Mouse (Mus musculus): ENCODE measurements around the gene Ankrd45. TPM values are rescaled to one million over a fixed set of nuclear protein-coding genes. Genes with fewer than 3 reads are reported as not detected.
"Not testable (repeated sequence)": the region's sequence is repeated elsewhere in the genome, so short reads cannot be mapped to it uniquely, and the experiment has no call there.

The Ankrd45 gene
- 1 to 10 TPM; 1.4 to 1.8 TPM for total RNA-seq (2021)

DNA sequence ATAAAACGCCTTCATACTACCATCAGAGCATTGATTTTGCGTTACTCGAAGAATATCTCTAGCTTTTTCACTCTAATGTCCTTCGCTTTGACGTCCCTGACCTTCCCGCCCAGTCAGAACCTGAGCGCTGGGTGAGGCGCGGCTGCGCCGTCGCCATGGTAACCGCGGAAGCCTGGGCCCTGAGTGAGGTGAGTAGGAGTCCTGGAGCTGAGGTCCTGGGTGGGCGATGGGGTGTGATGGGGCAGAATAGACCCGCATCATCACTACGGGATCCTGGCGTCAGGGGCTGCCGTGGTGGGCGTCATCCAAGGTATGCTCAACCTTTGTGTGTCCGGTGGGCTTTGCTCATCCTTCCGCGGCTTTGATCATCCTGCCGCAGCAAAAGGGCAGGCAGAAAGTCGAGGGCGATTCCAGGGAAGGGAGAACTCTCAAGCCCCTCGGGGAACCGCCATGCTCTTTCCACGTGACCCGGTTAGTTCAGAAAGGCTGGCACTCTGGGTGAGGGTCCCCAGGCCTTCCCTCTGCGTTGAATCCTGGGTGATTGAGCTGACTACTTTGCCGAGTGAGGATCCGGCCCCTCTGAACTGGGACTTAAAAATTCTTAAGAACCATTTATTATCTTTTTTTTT lies at the start of gene Ankrd45:
Ankrd45 (plus strand) TSS at position 161 of the 629 bp plus-strand sequence.
- intact Hi-C loops (cut with DNase I): no loop called here
- no peak for DNase-seq (ENCODE audit: low spot score)

DNA sequence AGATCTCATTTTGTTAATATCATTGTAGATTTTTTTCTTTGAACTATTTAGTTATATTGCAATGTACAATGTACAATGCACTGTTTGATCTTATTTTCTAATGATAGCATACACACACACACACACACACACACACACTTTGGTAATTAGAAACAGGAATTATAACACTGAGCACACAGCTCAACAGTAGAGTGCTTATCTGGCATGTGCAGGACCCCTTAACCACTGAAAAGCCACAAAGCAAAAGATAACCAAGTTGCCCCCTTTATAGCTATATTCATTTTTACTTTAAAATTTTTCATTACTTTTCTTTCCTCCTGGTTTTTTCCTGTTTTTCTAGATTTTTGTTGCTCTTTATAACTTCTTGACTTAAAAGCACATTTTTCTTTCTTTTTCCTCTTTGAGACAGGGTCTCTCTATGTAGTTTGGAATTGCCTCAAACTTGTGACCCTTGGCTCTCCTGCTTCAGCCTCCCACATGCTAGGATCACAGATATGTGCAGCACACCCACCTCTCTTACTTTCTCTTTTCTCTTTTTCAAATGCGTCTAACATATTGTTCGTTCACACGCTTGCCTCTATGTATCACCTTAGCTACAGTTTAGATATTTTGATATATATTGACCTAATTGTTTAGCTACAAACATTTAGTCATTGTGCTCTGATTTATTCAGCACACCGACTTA lies 42.6 kb upstream of the Ankrd45 start:
- no peak for DNase-seq (ENCODE audit: low spot score)
- intact Hi-C loops (cut with DNase I): no loop called here

DNA sequence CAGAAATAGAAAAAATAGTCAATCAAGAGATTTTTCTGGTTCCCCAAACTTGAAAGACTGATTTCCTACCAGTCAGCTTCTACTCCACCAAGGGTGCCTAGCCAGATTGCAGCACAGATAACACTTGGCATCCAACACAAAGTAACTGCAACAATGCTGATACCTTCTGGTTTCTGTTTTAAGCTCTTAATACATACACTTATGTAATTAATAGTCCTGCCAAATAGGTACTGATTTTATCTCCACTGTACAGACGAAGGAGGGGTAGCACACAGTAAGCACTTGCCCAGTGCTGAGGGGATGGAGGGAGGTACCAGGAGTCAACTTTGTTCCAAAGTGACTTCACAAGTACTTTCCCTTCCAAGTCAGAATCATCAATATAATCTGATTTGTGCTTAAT lies 38.6 kb upstream of the Ankrd45 start:
- intact Hi-C loops (cut with DNase I): no loop called here
- DNase-seq (ENCODE audit: low spot score): no peak

DNA sequence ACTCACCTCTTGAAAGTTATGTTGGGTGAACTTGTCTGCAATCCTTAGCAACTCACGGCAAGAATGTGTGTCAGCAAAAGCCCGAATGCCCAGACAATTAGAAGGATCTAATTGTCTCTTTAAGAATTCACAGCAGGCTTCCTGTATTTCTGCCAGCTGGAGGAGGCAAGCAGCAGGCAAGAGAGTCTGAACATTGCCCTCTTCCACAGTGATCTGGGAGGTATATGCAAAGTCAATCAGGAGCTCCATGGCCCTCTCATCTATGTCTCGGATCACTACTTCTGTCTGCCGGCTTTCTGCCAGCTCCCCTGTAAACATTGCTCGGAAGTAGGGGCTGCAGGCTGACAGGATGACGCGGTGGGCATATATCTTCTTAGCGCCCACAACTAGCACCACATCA lies 33.3 kb upstream of the Ankrd45 start:
- intact Hi-C loops (cut with DNase I): no loop called here
- DNase-seq (ENCODE audit: low spot score): no peak

DNA sequence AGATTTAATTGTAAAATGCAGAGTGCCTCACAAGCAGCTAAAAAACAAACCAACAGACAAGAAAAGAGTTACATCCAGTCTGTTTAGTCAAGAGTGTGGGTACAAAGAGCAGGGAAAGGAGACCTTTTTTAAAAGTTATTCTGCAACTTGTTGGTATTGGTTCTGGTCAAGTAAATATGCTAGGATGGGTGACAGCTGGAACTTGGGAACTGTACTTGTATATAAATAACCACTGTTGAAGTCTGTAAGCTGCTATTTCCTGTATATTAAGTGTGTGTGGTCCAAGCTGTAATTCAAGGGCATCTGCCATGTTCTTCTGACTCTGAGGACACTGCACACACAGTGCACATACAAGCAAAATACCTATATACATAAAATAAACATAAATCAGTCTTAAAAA lies 27.9 kb upstream of the Ankrd45 start:
- no peak for DNase-seq (ENCODE audit: low spot score)
- intact Hi-C loops (cut with DNase I): no loop called here

DNA sequence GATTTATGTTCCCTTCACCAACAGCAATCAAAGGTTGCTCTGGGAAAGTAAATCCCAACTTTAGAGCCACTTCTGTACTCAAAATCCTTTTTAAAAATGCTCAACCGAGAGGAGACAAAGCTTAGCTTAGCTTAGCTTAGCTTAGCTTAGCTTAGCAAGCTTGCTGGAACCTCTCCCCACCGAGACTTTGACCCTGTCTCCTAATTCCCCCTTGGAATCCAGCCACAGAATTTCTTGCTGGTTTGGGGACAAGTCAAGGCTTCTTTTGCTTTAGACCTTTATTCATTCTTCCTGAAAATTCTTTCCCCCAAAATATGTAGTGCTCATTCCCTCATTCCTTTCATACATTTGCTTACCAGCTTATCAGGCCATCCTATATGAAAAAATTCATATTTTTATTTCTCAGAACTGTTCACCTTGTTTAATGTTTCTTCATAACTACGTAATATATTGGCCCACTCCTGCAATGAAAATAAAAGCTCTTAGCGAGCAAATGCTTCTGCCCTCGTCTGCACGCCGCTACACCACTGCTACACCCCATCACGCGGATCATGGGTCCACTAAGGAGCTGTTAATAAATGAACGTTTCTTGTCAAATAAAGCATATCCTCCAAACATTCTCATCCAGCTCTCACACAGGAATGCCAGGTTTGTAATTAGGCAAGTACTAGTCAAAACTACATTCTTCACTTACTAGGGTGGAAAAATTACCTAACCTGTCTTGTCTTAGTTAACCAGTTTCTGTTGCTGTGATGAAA lies 19.7 kb upstream of the Ankrd45 start:
- intact Hi-C loops (cut with DNase I): no loop called here
- no peak for DNase-seq (ENCODE audit: low spot score)

DNA sequence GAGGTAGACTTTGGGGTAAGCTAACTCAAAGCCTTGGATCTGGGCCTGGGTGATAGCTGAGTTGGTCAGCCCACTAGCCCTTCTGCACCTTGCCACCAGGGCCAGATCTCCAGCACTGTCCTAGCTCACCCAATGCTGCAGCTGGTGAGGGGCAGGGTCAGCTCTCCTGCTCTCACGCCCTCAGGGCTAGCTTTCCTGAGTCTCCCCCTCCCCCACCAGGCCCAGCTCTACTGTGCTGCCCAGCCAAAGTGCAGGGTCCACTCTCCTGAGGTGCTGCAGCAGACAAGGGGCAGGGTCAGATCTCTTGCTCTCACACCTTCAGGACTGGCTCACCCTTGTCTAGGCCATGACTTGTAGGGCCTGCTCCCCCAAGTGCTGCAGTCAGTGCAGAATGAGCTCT lies 16.0 kb upstream of the Ankrd45 start:
- DNase-seq (ENCODE audit: low spot score): no peak
- intact Hi-C loops (cut with DNase I): no loop called here

DNA sequence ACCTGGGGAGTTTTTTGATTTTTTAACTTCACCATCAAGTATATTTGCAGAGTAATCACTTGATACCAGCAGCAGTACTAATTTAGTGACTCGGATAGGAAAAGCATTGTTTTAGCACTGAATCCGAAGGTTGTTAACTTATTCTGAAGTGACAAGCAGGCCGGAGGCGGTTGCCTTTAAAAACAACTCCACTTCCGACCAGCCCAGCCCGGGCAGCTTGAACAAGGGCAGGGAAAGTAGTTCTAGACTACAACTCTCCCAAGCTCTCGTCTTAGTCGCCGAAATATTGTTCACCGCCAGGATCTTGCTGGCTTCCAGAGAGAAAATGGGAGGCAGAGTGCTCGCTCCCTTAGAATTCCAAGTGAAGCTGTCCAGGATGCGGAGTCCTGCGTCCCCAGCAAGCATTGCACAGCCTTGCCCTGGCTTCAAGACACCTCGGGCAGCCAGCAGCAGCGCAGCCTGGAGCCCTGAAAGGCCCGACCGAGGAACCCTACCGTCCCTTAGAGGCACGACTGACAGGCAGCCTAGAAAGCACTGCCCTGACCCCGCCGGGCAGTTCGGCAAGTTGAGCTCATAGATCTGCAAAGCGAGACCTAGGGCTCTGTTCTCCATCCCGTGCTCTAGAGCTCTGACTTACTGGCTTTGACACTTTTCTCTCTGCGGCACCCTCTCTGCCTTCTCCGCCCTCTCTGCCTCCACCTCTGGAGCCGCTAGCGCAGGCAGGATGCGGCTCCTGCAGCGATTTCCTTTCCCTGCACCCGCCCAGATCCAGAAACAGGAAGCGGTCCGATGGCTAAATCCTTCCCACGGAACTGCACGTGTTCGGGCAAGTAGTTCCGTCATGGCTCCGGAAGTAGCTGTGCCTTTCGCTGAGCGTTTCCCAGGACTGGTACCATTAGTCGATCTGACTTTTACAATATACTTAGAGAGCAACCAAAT lies 11.5 kb upstream of the Ankrd45 start, which contains the start of gene Klhl20:
Klhl20 (minus strand) TSS at position 786 of the 939 bp plus-strand sequence.
- peak; percentile 80 for DNase-seq (ENCODE audit: low spot score)
- intact Hi-C loops (cut with DNase I): loop anchor here (5.0 to 10.0 kb wide), 3 partner anchors 99 to 916 kb away; partner anchors contain the start of genes Cacybp, Prdx6 and Zbtb37

DNA sequence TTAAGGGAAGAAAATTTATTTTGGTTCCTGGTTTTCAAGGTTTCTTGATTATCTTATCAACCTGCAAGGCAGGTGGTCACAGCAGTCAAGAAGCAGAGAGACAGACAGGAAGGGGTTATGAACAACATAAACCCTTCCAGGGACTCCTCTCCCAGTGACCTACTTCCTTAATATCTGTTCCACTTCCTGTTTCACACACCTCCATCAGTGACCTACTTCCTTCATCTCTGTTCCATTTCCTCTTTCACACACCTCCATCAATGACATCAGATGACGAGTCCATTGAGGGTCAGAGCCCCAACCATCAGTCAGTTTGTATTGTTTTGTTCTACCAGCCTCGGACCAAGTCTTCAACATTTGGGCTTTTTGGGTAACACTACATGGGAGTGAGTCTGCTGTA lies 3.0 kb upstream of the Ankrd45 start:
- no peak for DNase-seq (ENCODE audit: low spot score)
- intact Hi-C loops (cut with DNase I): loop anchor here (10.0 kb wide), 1 partner anchor 925 kb away; the partner anchor contains the start of gene Cacybp

DNA sequence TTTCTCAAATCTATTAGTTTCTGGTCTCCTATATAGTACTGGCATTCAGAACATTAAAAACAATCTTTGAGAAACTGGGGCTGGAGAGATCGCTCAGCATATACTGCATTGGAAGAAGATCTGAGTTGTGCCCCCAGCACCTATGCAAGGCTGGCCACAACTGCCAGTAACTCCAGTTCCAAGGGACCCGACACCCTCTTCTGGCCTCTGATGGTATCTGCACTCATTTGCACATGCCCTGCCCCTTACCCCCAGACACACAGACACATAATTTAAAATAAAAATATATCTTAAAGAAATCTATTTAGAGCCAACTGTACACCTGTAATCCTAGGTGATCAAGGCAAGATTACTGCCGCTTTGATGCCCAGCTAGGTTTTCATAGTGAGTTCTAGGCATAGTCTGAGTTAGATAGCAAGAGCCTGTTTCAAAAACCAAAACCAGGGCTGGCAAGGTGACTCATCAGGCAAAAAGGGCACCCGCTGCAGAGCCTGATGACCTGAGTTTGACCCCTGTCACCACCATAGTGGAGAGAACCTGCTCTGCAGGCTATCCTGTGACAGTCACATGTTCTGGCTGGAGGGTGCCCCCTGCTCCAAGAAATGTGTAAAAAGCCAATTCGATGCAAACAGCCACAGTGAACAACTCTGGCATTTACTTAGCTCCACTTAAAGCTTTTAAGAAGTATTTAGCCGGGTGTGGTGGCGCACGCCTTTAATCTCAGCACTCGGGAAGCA lies 2.3 kb upstream of the Ankrd45 start:
- no peak for DNase-seq (ENCODE audit: low spot score)
- intact Hi-C loops (cut with DNase I): no loop called here

DNA sequence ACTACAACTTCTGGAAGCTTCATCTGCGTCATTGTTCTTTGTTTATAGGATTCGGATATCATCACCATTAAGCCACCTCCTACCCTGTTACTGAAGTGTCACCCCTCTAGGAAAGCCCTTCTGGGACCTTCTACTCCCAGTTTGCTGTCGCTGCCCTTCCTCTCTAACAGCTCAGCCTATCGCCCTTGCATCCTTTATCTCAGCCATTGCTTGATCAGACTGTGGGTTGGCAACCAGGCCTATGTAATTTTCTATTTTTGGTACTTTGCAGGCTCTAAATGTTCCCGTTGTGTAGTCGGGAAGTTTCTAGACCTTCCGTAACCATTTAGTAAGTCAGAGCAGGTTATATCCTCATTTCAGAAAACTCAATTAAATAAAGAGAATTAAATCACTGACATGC lies 725 bp downstream of the Ankrd45 start:
- DNase-seq (ENCODE audit: low spot score): no peak
- intact Hi-C loops (cut with DNase I): no loop called here

DNA sequence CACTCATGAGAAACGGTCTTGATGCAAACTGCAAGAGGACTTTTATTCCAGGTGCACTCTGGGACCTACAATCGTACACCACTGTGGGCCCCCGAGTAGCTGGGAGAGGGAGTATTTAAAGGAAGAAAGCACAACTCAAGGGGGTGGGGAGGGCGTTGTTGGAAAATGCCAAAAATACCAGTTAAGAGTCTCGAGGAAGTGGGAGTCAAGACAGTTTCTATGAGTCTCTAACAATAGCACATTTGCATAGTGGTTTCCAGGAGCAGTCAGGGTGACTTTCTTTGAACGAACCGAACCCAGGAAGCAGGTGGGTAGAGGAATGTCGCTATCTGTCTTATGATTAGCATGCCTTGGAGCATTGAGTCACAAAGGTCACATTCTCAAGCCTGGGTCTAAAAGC lies 3.1 kb downstream of the Ankrd45 start:
- DNase-seq (ENCODE audit: low spot score); intact Hi-C loops (cut with DNase I): not testable (repeated sequence)

DNA sequence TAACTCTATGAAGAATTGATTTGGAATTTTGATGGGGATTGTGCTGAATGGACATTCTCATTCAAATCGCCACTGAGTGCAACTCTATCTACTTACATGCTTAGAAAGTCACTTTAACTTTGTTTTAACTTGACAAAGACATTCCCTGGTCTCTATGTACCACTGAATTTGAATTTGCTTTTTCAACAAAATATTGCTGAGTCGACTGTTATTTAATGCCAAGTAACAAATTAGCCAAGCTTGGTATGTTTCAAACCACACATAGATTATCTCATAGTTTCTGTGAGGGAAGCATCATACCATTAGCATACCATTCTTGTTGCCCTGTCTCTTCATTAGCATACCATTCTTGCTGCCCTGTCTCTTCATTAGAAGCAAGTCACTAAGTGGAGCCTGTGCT lies 5.4 kb downstream of the Ankrd45 start:
- intact Hi-C loops (cut with DNase I): no loop called here
- no peak for DNase-seq (ENCODE audit: low spot score)

DNA sequence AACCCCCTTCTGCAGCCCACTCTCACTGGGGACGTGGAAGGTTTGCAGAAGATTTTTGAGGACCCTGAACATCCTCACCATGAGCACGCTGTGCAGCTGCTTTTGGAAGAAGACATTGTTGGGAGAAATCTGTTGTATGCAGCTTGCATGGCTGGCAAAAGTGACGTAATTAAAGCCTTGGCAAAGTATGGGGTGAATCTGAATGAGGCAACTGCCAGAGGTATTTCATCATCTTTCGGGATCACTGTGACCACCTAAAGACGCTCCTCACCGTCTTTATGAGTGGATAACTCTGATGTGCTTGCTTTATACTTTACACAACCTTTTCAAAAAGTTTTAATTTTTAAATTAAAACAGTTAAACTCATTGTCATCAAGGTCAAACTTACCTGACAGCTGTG lies 8.6 kb downstream of the Ankrd45 start:
- DNase-seq (ENCODE audit: low spot score): no peak
- intact Hi-C loops (cut with DNase I): no loop called here

DNA sequence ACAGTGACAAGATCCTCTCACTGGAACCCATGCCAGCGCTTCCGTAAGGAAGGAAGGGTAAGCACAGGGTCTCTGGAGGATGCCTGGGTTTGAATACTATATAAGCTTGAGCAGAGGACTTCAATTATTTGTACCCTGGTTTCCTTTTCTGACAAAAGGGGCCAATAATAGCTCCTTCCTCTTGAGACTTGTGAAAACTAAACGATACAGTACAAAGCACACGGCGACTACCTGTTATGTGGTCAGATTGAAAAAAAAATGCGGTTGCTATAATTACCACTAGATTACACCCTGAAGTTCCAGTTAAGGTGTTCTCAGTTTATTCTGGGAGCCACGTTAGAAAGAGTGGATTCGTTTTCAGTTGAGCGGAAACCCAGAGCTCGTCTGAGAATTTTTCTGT lies 14.1 kb downstream of the Ankrd45 start:
- DNase-seq (ENCODE audit: low spot score): no peak
- intact Hi-C loops (cut with DNase I): no loop called here

DNA sequence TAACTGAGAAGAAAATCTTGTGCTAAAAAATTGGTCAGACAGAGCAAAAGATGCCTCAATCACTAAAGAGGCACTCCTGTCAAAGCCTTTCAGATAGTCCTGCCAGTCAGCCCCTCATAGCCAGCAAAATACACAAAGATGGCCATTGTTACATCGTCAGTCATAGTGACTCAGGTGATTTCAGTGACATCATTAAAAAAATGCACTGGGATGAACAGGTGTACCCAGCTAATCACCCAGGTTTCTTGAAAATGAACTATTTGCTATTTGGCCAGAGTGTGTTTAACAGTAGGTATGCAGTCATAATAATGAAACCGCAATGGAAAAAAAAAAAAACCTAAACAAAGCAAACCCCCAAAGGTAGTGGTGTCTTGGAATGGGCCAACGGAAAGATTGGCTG lies 16.7 kb downstream of the Ankrd45 start, which contains the start of gene Tex50:
Tex50 (minus strand) TSS at position 101 of the 400 bp plus-strand sequence.
- DNase-seq (ENCODE audit: low spot score): no peak
- intact Hi-C loops (cut with DNase I): no loop called here

DNA sequence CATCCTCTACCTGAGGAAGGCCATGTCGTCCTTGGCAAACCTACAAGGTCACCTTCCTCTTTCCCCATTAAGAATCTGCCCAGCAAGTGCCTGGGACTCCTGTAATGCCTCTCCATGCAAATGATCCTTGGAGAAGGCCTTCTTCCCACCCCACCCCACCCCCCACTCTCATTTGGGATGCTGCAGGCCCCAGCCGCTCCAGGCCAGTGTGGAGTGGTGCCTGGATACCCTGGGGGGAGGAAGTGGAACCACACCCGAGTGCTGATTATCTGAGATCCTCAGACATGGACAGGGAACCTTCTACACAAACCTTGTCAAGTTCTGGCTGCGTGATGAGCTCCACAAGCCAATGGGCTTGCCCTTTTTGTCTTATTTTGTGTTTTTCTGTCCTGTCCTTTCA lies 17.8 kb downstream of the Ankrd45 start:
- intact Hi-C loops (cut with DNase I): no loop called here
- no peak for DNase-seq (ENCODE audit: low spot score)

DNA sequence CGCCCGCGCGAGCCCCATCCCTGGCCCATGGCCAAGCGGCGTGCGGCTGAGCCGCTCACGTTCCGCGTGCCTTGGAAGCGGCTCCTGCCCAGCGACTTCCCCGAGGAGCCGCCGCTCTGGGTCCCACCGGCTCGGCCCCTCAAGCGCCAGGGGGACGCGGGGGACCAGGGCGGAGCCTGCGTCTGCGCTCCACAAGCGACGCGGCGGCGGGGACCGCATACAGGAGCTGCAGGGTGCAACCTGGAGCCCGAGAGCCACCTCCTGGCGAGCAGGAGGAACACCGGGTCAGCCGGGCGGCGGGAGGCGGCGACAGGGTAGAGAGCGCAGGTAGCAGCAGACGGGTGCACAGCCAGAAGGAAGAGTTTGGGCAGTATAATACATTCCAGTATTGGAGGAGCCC lies 28.2 kb downstream of the Ankrd45 start:
- peak; percentile 13 for DNase-seq (ENCODE audit: low spot score)
- intact Hi-C loops (cut with DNase I): no loop called here

DNA sequence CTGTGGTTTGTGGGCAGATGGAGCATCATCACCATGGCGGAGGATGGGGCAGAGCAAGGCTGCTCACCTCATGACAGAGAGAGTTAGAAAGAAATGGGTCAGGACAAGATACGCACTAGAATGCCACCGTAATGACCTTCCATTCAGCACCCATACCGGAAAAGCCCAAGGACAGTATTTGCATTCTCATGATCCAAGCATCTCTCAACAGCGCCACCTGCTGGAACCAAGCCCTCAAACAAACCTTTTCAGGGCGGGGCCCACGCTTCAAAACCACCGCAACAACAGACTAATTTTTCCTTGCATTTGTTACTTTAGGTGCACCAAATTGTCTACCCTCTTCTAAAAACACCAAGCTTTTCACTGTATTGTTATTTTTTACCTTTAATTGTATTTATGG lies 38.2 kb downstream of the Ankrd45 start:
- intact Hi-C loops (cut with DNase I): no loop called here
- DNase-seq (ENCODE audit: low spot score): no peak

All from heart, postnatal 25 days (tissue).